Mouse (Mus musculus): ENCODE results near the gene Gm26602.

Gene Gm26602

GRCm38 (mm10) chr10:79945507-79946234 lies 35.0 kb downstream of the Gm26602 start:
- CTCF ChIA-PET = interaction anchor here in 2 of 4 experiments (0.8 to 0.9 kb wide), 2 partner anchors 20 to 574 kb away, joined by 3 to 4 read pairs; no protein-coding TSS in a partner anchor
- POLR2A ChIA-PET = interaction anchor here in 3 of 4 experiments (0.5 to 2.1 kb wide), 13 partner anchors 12 to 199 kb away, joined by 3 to 7 read pairs (median 3); partner anchors contain the start of genes Ptbp1 (in 2 of the 3), Wdr18 (in 2 of the 3), Med16 (in 1 of the 3) and Polrmt (in 1 of the 3)

- ChIA-PET POLR2A (interaction anchor here in 3 of 4 experiments (0.6 to 1.5 kb wide), 8 partner anchors 11 to 221 kb away, joined by 3 to 7 read pairs (median 4); partner anchors contain the start of genes Med16 (in 1 of the 3), Ptbp1 (in 1 of the 3) and Wdr18 (in 1 of the 3)), CTCF (interaction anchor here in 1 of 4 experiments (0.6 kb wide), 1 partner anchor 40 kb away, joined by 3 read pairs; no protein-coding TSS in a partner anchor)
Observed at GRCm38 (mm10) chr10:79946752-79947322, 36.2 kb downstream of the Gm26602 start.

GRCm38 (mm10) chr10:79947502-79947901 lies 36.8 kb downstream of the Gm26602 start:
- CTCF ChIA-PET = no interaction called here
- POLR2A ChIA-PET = interaction anchor here in 1 of 4 experiments (1.3 to 1.5 kb wide), 2 partner anchors 37 to 158 kb away, joined by 3 to 4 read pairs; no protein-coding TSS in a partner anchor

GRCm38 (mm10) chr10:79949873-79950272 lies 39.2 kb downstream of the Gm26602 start:
- ChIA-PET POLR2A (interaction anchor here (0.5 to 2.4 kb wide), 7 partner anchors 10 to 218 kb away, joined by 3 to 9 read pairs (median 6); partner anchors contain the start of gene Wdr18 (in 2 of the 4)), CTCF (interaction anchor here in 3 of 4 experiments (0.7 to 2.9 kb wide), 4 partner anchors 10 to 115 kb away, joined by 3 to 11 read pairs (median 6); partner anchors contain the start of gene Wdr18 (in 2 of the 3))

- CTCF ChIA-PET = interaction anchor here in 3 of 4 experiments (0.7 to 2.9 kb wide), 5 partner anchors 9 to 116 kb away, joined by 3 to 11 read pairs (median 3); partner anchors contain the start of gene Wdr18 (in 2 of the 3)
- POLR2A ChIA-PET = interaction anchor here (0.5 to 2.4 kb wide), 13 partner anchors 9 to 439 kb away, joined by 3 to 9 read pairs (median 3); partner anchors contain the start of gene Wdr18 (in 3 of the 4)
Observed at GRCm38 (mm10) chr10:79950661-79951060, 40.0 kb downstream of the Gm26602 start.

GRCm38 (mm10) chr10:79953946-79954345 lies 43.3 kb downstream of the Gm26602 start:
- ChIA-PET POLR2A (interaction anchor here in 1 of 4 experiments (1.3 to 3.4 kb wide), 3 partner anchors 18 to 52 kb away, joined by 3 to 9 read pairs (median 5); partner anchors contain the start of gene Med16), CTCF (interaction anchor here in 1 of 4 experiments (0.5 kb wide), 1 partner anchor 565 kb away, joined by 3 read pairs; no protein-coding TSS in a partner anchor)

GRCm38 (mm10) chr10:79955691-79956090 lies 45.0 kb downstream of the Gm26602 start:
- POLR2A ChIA-PET = interaction anchor here in 2 of 4 experiments (1.1 to 3.4 kb wide), 7 partner anchors 8 to 174 kb away, joined by 3 to 9 read pairs (median 3); partner anchors contain the start of gene Med16 (in 1 of the 2)
- CTCF ChIA-PET = interaction anchor here (0.7 to 1.2 kb wide), 4 partner anchors 29 to 144 kb away, joined by 3 to 5 read pairs (median 3); partner anchors contain the start of gene Arid3a (in 1 of the 4)

GRCm38 (mm10) chr10:79956643-79957154 lies 46.0 kb downstream of the Gm26602 start:
- CTCF ChIA-PET = interaction anchor here in 3 of 4 experiments (0.6 to 2.5 kb wide), 9 partner anchors 26 to 258 kb away, joined by 3 to 15 read pairs (median 6); no protein-coding TSS in a partner anchor
- POLR2A ChIA-PET = interaction anchor here in 2 of 4 experiments (1.1 to 3.4 kb wide), 6 partner anchors 15 to 173 kb away, joined by 3 to 9 read pairs (median 4); partner anchors contain the start of gene Med16 (in 1 of the 2)

GRCm38 (mm10) chr10:79958140-79958816 lies 47.6 kb downstream of the Gm26602 start:
- ChIA-PET POLR2A (interaction anchor here (0.6 to 2.1 kb wide), 25 partner anchors 12 to 210 kb away, joined by 3 to 9 read pairs (median 4); partner anchors contain the start of genes Med16 (in 2 of the 4) and Arid3a (in 1 of the 4)), CTCF (interaction anchor here (0.5 to 3.3 kb wide), 63 partner anchors 12 to 1624 kb away, joined by 3 to 15 read pairs (median 3); partner anchors contain the start of genes Arid3a (in 2 of the 4), Cbarp (in 1 of the 4), Cirbp (in 1 of the 4) and Grin3b (in 1 of the 4))

- CTCF ChIA-PET = interaction anchor here (0.5 to 3.3 kb wide), 90 partner anchors 9 to 619 kb away, joined by 3 to 48 read pairs (median 4); partner anchors contain the start of genes Med16 (in 3 of the 4), Tmem259 (in 3 of the 4), Arid3a (in 2 of the 4) and Cbarp (in 1 of the 4)
- POLR2A ChIA-PET = interaction anchor here (0.5 to 3.6 kb wide), 121 partner anchors 9 to 717 kb away, joined by 3 to 84 read pairs (median 4); partner anchors contain the start of genes Med16 (in 3 of the 4), Ptbp1 (in 3 of the 4), Tmem259 (in 3 of the 4) and Arid3a (in 2 of the 4)
Observed at GRCm38 (mm10) chr10:79959412-79959811, 48.8 kb downstream of the Gm26602 start.

- ChIA-PET CTCF (interaction anchor here (0.5 to 3.3 kb wide), 97 partner anchors 9 to 619 kb away, joined by 3 to 48 read pairs (median 4); partner anchors contain the start of genes Med16 (in 3 of the 4), Tmem259 (in 3 of the 4), Arid3a (in 2 of the 4) and Cbarp (in 2 of the 4)), POLR2A (interaction anchor here (0.5 to 3.6 kb wide), 128 partner anchors 9 to 716 kb away, joined by 3 to 84 read pairs (median 4); partner anchors contain the start of genes Med16 (in 3 of the 4), Ptbp1 (in 3 of the 4), Tmem259 (in 3 of the 4) and Arid3a (in 2 of the 4))
Observed at GRCm38 (mm10) chr10:79959847-79960601, 49.4 kb downstream of the Gm26602 start, which contains the start of gene Wdr18. TSS of gene Wdr18 (plus strand) at chr10:79960152.

All from embryonic stem cell, embryonic (primary cell).